Mouse (Mus musculus) myocyte (in vitro differentiated cells): ENCODE results near the gene Gm17332.

Source experiments
- MAX ChIP-seq: IDR thresholded peaks from one replicate; pipeline ENCODE4 v1.6.1; 2011; ENCODE audit warnings: low read depth, mild to moderate bottlenecking, control low read depth
- POLR2A ChIP-seq: IDR thresholded peaks from one replicate; pipeline ENCODE4 v1.6.1; 2011; ENCODE audit warnings: low read depth, mild to moderate bottlenecking, control low read depth, moderate library complexity; ENCODE audit not compliant: insufficient read length
- TCF12 ChIP-seq: IDR thresholded peaks from one replicate; pipeline ENCODE4 v1.6.1; 2011; ENCODE audit warnings: mild to moderate bottlenecking, control low read depth; ENCODE audit not compliant: poor library complexity, insufficient read depth, severe bottlenecking

DNA sequence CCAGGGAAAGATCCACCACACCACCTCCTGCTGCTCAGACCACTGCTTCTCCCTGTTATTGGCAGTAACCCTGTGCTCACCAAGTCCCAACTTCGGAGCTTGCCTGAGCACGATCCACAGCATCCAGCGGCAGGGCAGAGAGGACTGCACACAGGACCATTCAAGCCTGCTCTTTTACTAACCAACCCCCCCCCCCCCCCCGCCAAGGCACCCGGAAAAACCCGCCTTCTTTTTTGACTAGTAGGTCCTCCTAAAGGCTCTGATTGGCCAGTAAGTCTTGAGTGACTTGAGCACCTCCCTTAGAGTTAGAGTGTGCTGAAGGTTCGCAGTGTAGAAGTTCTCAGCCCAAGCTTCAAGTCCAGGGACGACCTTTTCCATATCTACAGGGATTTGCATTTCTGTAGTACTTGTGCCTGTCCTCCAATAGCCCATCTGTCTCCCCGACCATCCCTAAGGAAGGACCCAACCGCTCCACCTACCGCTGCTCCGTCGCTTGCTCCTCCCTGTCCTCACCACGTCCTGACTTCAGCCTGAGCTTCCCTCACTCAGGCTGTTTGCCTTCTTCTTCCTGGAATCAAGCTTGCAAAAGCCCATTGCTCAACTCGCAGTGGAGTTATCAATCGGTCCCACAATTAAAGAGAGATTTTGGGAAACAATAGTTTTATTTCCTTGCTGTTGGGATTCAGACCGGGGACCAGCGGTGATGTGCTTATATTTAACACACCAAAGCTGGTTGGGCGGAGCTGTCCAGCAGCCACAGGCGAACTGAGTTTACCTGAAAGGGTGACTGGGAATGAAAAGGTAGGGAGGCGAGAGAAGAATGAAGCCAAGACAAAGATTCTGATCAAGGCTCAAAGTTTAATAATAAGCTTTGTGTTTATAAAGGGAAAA, 12.9 kb downstream of the Gm17332 start:
- TF ChIP-seq POLR2A, result no peak
- TF ChIP-seq MAX, result no peak
- no peak for TF ChIP-seq TCF12
